Mouse (Mus musculus) lung, embryonic 16.5 days (tissue): Measurements from ENCODE around the gene Mrpl2. TPM values are rescaled to one million over a fixed set of nuclear protein-coding genes. Genes with fewer than 3 reads are reported as not detected.

ENCODE experiments used
- ATAC-seq: fragments of 200-750 bp; cut with Nextera tagmentation; 2 replicates; pipeline ENCODE4 v1.8.0; 2017; ENCODE audit warnings: low read depth, mild to moderate bottlenecking, moderate library complexity
- H3K27ac ChIP-seq: fragments of 300-500 bp; sonication (generic); 2 replicates; pipeline ENCODE4 v1.5.1; 2014; ENCODE audit warnings: mild to moderate bottlenecking, control low read depth, low read length
- H3K27me3 ChIP-seq: fragments of 300-500 bp; sonication (generic); 2 replicates; pipeline ENCODE4 v1.6.1; 2014; ENCODE audit warnings: low read depth, low read length, mixed read lengths; ENCODE audit not compliant: control insufficient read depth, insufficient read depth
- H3K36me3 ChIP-seq: fragments of 300-500 bp; sonication (generic); 2 replicates; pipeline ENCODE4 v1.6.1; 2014; ENCODE audit warnings: low read length; ENCODE audit not compliant: control insufficient read depth, insufficient read depth
- H3K4me1 ChIP-seq: fragments of 300-500 bp; sonication (generic); replicated peaks from 2 replicates; pipeline ENCODE4 v1.6.1; 2014; ENCODE audit warnings: low read length, mixed read lengths; ENCODE audit not compliant: control insufficient read depth, insufficient read depth
- H3K4me2 ChIP-seq: fragments of 300-500 bp; sonication (generic); 2 replicates; pipeline ENCODE4 v1.6.1; 2014; ENCODE audit warnings: low read depth, low read length, control low read depth
- H3K4me3 ChIP-seq: fragments of 300-500 bp; sonication (generic); 2 replicates; pipeline ENCODE4 v1.5.1; 2014; ENCODE audit warnings: mild to moderate bottlenecking, low read length, control low read depth
- H3K9ac ChIP-seq: fragments of 300-500 bp; sonication (generic); 2 replicates; pipeline ENCODE4 v1.6.1; 2014; ENCODE audit warnings: low read length, control low read depth
- H3K9me3 ChIP-seq: fragments of 300-500 bp; sonication (generic); 2 replicates; pipeline ENCODE4 v1.6.1; 2016; ENCODE audit warnings: low read length; ENCODE audit not compliant: control insufficient read depth
- whole genome bisulfite sequencing: fragments of 180-500 bp; shearing (Covaris S2); extraction: QIAGEN DNeasy Blood & Tissue Kit; methylation state at CpG from one replicate; pipeline ENCODE4 v1.1.7; 2014; 5-methylcytosine and 5-hydroxymethylcytosine counted together
- polyA plus RNA-seq: library from polyadenylated mRNA; unstranded; fragments of >200 nt; fragmentation: Nextera tagmentation; extraction: Ambion mirVana; gene quantifications from 2 replicates; pipeline ENCODE4 v1.2.1, GENCODE M21; 2015

The Mrpl2 gene
- 93.0 and 97.4 TPM in 2 replicates for polyA plus RNA-seq

DNA sequence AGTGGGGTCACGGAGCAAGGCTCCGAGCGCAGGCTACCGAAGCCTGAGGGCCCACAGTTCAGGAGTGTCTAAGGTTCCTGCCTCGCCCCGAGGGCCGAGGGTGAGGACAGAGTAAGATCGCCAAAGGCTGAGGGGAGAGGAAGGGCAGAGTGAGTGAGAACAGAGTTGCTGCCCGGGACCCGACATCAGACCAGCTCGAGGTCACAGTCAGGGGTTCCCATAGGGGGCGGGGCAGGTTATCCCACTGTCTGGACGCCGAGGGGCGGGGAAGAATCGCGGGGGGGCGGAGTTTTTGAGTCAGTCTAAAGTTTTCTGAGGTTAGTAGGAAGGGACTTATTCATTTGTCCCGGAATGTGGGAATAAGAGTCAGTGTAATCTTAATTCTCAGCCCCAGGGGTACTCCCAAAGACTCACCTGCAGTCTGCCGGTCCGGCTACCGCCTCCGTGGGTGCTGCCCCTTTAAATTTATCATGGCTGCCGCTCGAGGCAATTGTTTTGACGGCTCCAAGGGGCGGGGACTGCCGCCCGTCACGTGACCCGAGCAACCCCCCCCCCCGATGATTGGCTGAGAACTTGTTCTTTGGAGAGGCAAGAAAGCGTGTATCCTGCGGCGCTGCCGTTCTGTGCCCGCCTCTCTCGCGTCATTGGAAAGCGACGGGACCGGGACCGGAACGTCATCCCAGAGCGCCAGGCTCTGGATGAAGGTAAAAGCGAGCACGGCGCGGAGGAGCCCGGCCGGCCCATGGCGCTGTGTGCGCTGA lies at the start of gene Mrpl2, which contains the start of gene Klc4:
TSS of gene Mrpl2 (plus strand) at position 669 of the 761 bp plus-strand sequence.
TSS of gene Klc4 (minus strand) at position 462 of the 761 bp plus-strand sequence.
- H3K27ac ChIP-seq = peak within 1 kb of the TSS; percentile 82
- H3K27me3 ChIP-seq = no peaks in the 10 kb centered on the region
- peak; percentile 75 for ATAC-seq
- peak within 1 kb of the TSS; percentile 94 for H3K4me2 ChIP-seq
- H3K9ac ChIP-seq = peak within 1 kb of the TSS; percentile 89
- under 1% methylated on average over 53 of the region's 53 CpGs for WGBS
- H3K9me3 ChIP-seq = no peaks in the 10 kb centered on the region
- peaks cover 27% of the 10 kb centered on the region for H3K4me1 ChIP-seq
- peak within 1 kb of the TSS; percentile 92 for H3K4me3 ChIP-seq
- H3K36me3 ChIP-seq = peaks cover 5% of the 10 kb centered on the region; the same call in 1 of the 2 replicates

DNA sequence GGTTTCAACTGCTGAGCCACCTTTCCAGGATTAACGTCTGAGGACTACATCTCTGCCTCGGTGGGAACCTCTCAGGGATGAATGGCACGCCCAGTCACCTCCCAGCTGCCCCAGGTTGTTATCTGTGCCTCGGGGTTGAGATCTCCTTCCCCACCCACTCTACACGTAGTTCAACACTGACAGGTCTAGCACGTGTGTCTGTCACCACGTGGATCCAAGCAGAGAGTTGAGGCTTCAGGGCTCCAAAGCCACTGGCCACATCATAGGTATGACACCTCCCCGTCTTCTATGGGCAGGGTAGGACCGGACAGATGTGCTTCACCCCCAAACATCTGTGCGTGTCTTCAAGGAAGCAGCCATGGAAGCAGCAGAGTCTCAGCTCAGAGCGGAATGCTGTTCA lies 48.1 kb upstream of the Mrpl2 start:
- ATAC-seq = no peak
- Histone ChIP-seq H3K36me3 (peaks cover 8% of the 10 kb centered on the region), H3K27ac (no peak overlapping the region), H3K9me3 (no peaks in the 10 kb centered on the region), H3K4me2 (no peak overlapping the region), H3K4me1 (peaks cover 12% of the 10 kb centered on the region), H3K9ac (no peak overlapping the region), H3K27me3 (no peaks in the 10 kb centered on the region), H3K4me3 (no peak overlapping the region)
- 90% methylated on average over 11 of the region's 11 CpGs for WGBS

DNA sequence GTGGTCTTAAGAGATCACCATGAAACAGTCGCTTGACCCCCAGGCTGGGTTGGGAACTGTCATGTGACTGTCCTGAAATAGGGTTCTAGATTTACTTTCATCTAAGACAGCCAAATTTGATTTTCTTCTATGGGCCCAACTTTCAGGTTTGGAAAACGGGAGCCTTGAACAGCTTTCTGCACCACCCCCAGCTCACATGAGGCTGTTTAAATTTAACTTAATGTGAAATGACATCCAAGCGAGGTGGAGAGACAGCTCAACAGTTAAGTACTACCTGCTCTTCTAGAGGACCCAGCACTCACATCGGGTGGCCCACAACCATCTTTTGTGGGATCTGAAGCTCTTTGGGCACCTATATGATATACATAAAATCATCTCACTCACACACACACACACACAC lies 47.1 kb upstream of the Mrpl2 start:
- Histone ChIP-seq H3K36me3 (peaks cover 8% of the 10 kb centered on the region), H3K9me3 (no peaks in the 10 kb centered on the region), H3K4me1 (peaks cover 9% of the 10 kb centered on the region), H3K9ac (no peak overlapping the region), H3K27ac (no peak overlapping the region), H3K4me3 (no peak overlapping the region), H3K4me2 (no peak overlapping the region), H3K27me3 (no peaks in the 10 kb centered on the region)
- ATAC-seq = no peak
- 76% methylated on average over 4 of the region's 4 CpGs for WGBS

DNA sequence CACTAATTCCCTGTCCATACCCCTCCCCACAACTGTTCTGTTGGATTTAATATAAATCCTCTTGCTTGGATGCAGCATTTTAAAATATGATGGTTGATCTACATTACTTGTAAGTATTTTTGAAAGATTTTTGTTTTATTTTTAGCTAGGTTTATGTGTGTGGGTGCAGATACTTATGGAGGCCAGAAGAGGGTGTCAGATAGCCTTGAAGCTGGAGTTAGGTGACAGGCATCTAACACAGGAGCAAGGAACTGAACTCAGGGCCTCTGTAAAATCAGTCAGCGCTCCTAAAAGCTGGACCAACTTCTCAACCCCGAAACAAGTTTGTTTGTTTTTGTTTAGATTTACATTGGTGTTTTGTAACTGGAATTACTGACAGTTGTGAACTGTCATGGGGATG lies 45.5 kb upstream of the Mrpl2 start:
- H3K27ac ChIP-seq = no peak overlapping the region
- WGBS = 74% methylated on average over 2 of the region's 2 CpGs
- no peak for ATAC-seq

DNA sequence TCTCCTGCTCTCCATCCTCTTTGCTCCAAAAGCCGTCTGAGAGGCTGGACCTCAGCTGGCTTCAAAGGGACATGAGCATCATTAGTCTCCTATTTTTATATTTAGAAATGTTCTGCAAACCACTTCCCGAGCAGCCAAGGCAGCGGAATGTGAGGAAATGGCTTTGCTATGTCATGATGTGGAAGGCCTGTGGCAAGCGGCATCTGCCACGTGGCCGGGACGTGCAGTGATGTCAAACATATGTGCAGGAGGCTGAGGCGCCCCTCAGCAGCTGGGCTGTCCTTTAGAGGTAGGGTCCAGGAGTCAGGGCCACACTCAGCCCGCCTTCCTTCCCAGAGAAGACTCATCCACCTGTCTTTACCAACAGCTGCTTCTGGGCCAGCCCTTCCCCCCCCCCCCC lies 43.8 kb upstream of the Mrpl2 start:
- H3K27ac ChIP-seq = peak overlapping the region; percentile 58
- ATAC-seq = peak; percentile 66
- H3K9ac ChIP-seq = peak overlapping the region; percentile 44; the same call in 1 of the 2 replicates
- no peaks in the 10 kb centered on the region for H3K27me3 ChIP-seq
- H3K4me2 ChIP-seq = no peak overlapping the region
- peaks cover 2% of the 10 kb centered on the region for H3K36me3 ChIP-seq
- H3K9me3 ChIP-seq = no peaks in the 10 kb centered on the region
- peaks cover 19% of the 10 kb centered on the region for H3K4me1 ChIP-seq
- 26% methylated on average over 9 of the region's 9 CpGs for WGBS
- H3K4me3 ChIP-seq = no peak overlapping the region

More for the DNA sequence above, 45.5 kb upstream of the Mrpl2 start:
- H3K4me2 ChIP-seq = no peak overlapping the region
- peaks cover 16% of the 10 kb centered on the region for H3K4me1 ChIP-seq
- H3K36me3 ChIP-seq = peaks cover 8% of the 10 kb centered on the region
- H3K9me3 ChIP-seq = no peaks in the 10 kb centered on the region
- H3K4me3 ChIP-seq = no peak overlapping the region
- no peaks in the 10 kb centered on the region for H3K27me3 ChIP-seq
- no peak overlapping the region for H3K9ac ChIP-seq

DNA sequence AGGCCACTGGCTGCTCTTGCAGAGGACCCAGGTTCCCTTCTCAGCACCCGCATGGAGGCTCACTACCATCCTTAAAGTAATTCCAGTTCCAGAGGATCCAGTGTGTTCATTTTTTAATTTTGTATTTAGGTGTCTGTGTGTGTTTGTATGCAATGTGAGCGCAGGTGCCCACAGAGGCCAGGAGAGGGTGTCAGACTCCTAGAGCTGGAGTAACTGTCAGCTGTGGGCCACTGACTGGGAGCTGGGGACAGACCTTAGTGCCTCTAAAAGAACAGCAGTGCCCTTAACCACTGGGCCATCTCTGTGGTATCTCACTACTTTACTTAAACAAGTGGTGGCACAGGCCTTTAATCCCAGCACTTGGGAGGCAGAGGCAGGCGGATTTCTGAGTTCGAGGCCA lies 42.8 kb upstream of the Mrpl2 start:
- H3K4me2 ChIP-seq = no peak overlapping the region
- H3K9me3 ChIP-seq = no peaks in the 10 kb centered on the region
- WGBS = 94% methylated on average over 4 of the region's 4 CpGs
- H3K4me1 ChIP-seq = peaks cover 19% of the 10 kb centered on the region
- H3K9ac ChIP-seq = no peak overlapping the region
- no peak for ATAC-seq
- peaks cover 2% of the 10 kb centered on the region; the same call in 1 of the 2 replicates for H3K36me3 ChIP-seq
- no peaks in the 10 kb centered on the region for H3K27me3 ChIP-seq
- no peak overlapping the region for H3K4me3 ChIP-seq
- H3K27ac ChIP-seq = peak overlapping the region; percentile 16; the same call in 1 of the 2 replicates

DNA sequence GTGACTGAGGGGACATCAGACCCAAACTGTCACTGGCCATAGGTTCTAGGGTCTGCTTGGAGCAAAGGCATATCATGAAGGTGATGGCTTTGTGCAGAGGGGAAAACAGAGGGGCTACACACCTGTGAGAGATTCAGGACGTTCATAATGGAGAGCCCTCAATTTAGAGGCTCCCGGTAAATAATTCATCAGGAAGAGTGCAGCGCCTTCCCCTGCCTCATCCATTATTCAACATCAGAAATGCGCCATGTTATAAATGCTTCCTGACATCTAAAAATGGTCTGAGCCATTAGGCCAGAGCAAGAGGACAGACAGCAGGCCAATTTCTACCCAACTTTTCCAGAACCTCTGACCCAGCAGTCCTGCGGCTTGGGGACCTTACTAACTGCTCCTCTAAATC lies 40.9 kb upstream of the Mrpl2 start:
- 73% methylated on average over 5 of the region's 5 CpGs for WGBS
- H3K9ac ChIP-seq = no peak overlapping the region
- no peaks in the 10 kb centered on the region for H3K27me3 ChIP-seq
- peaks cover 2% of the 10 kb centered on the region; the same call in 1 of the 2 replicates for H3K36me3 ChIP-seq
- ATAC-seq = no peak
- no peaks in the 10 kb centered on the region for H3K9me3 ChIP-seq
- H3K4me2 ChIP-seq = no peak overlapping the region
- peaks cover 26% of the 10 kb centered on the region for H3K4me1 ChIP-seq
- no peak overlapping the region for H3K4me3 ChIP-seq
- no peak overlapping the region for H3K27ac ChIP-seq

DNA sequence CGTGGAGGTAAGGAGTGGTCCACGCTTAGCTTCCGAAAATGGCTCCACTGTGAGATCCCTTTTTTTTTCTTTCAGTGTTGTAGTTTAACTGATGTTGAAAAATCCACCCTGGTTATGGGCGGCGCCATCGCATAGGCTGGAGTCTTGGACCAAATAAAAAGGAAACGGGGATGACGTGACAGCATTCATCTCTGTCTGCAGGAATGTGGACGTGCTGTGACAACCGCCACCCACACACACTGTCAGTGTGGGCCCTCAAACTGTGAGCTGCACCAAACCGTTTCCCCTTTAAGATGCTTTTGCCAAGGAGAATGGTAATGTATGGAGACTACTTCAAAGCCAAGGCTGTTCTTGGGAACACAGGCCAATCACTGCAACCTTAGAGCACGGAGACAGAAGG lies 40.0 kb upstream of the Mrpl2 start:
- Histone ChIP-seq H3K9ac (no peak overlapping the region), H3K27ac (no peak overlapping the region), H3K4me2 (no peak overlapping the region), H3K36me3 (no peaks in the 10 kb centered on the region), H3K4me1 (peaks cover 32% of the 10 kb centered on the region), H3K27me3 (no peaks in the 10 kb centered on the region), H3K4me3 (no peak overlapping the region), H3K9me3 (no peaks in the 10 kb centered on the region)
- peak; percentile 56 for ATAC-seq
- WGBS = 55% methylated on average over 12 of the region's 12 CpGs

DNA sequence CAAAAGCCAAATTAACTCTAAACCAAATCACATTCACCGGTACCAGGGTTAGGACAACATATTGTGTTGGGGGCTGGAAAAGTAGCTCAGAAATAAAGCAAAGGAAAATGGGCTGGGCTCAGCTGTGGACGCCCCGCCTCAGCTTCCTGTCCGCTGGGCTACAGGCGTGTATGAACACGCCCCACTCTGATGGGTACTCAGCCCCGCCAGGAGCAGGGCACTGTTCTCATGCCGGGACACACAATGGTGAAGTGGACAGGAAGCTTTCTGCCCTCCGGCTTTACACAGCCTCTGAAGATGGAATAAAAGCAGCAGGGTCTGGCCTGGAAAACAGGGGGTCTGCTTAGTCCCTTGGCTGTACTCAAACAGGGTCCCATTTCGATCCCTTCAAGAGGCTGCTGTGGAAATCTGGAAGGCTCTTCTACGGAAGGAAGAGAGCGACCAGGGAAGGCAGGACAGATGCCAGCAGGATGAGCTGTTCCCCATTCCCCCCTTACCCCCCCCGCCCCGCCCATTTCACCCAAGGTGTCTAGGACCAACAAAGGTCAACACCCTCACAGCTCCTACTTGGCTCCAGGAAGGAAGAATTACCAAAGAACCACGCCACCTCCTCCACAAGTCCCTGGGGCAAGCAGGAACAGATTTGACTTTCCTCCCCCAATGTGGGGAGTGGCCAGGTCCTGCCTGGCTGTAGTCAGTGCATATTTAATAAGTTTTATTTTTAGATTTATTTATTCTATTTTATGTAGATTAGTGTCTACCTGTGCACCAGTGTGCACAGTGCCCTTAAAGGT lies 36.1 kb upstream of the Mrpl2 start:
- Histone ChIP-seq H3K27ac (peak overlapping the region; percentile 83), H3K36me3 (no peaks in the 10 kb centered on the region), H3K4me3 (peak overlapping the region; percentile 15; the same call in 1 of the 2 replicates), H3K4me2 (peak overlapping the region; percentile 33), H3K27me3 (no peaks in the 10 kb centered on the region), H3K4me1 (peaks cover 52% of the 10 kb centered on the region), H3K9me3 (no peaks in the 10 kb centered on the region), H3K9ac (no peak overlapping the region)
- 37% methylated on average over 15 of the region's 15 CpGs for WGBS
- ATAC-seq = peak; percentile 79
